Mouse (Mus musculus) kidney, adult 18-20 months (tissue): ENCODE measurements around the gene Ptchd4.

Source experiments
- DNase-seq: peaks from one replicate; pipeline ENCODE4 v3.0.0; 2021

Gene Ptchd4

GRCm38 (mm10) chr17:42452235-42452634 lies 136.5 kb downstream of the Ptchd4 start:
- DNase-seq = no peak

- no peak for DNase-seq
Measured at GRCm38 (mm10) chr17:42456441-42456840, 140.7 kb downstream of the Ptchd4 start.

- DNase-seq = no peak
Measured at GRCm38 (mm10) chr17:42462726-42463125, 147.0 kb downstream of the Ptchd4 start.

GRCm38 (mm10) chr17:42480173-42480991 lies 164.6 kb downstream of the Ptchd4 start:
- no peak for DNase-seq

GRCm38 (mm10) chr17:42509356-42510262 lies 193.9 kb downstream of the Ptchd4 start:
- DNase-seq = no peak

- no peak for DNase-seq
Measured at GRCm38 (mm10) chr17:42530147-42530546, 214.4 kb downstream of the Ptchd4 start.

GRCm38 (mm10) chr17:42549578-42549977 lies 233.8 kb downstream of the Ptchd4 start:
- DNase-seq = no peak
